Mouse (Mus musculus) olfactory bulb, adult 2 months (tissue): ENCODE results near the gene Gm43720.

Source experiments
- CTCF ChIP-seq: fragments of 200-500 bp; IDR thresholded peaks from 2 replicates; pipeline ENCODE4 v1.5.1; 2012; ENCODE audit warnings: low read depth, mild to moderate bottlenecking, low read length, moderate library complexity; ENCODE audit not compliant: insufficient read depth
- POLR2A ChIP-seq: fragments of 200-500 bp; IDR thresholded peaks from 2 replicates; pipeline ENCODE4 v1.6.1; 2012; ENCODE audit warnings: mild to moderate bottlenecking, low read depth, low read length, moderate library complexity; ENCODE audit not compliant: insufficient read depth

DNA sequence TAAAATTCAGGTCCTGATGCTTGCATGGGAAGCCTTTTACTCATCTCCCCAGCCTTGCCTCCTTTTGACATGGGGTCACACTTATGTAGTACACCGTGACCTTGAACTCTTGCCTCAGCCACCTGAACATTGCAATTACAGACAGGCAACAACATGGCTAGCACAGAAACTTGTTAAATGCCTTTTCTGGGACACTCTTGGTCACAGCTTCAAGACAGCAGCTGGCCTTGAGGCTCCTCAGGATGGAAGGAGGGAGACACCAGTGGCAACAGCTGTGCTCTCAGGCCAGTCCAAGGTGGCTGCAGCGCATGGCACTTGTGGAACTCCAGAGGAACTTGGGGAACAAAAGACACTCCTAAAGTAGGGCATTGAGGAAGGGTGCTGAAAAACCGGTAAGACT, 12.6 kb downstream of the Gm43720 start:
- TF ChIP-seq CTCF, result no peak
- no peak for TF ChIP-seq POLR2A
